Mouse (Mus musculus) lung, postnatal 0 days (tissue): ENCODE results near the gene Pcp4l1.

Experiments
- CTCF ChIP-seq: IDR thresholded peaks from 2 replicates; pipeline ENCODE4 v1.5.1; 2016; ENCODE audit warnings: antibody characterized with exemption, mild to moderate bottlenecking
- EP300 ChIP-seq: IDR thresholded peaks from 2 replicates; pipeline ENCODE4 v1.6.1; 2016; ENCODE audit warnings: antibody characterized with exemption, mild to moderate bottlenecking, control low read depth

- TF ChIP-seq CTCF (no peak), EP300 (no peak)
Measured at GRCm38 (mm10) chr1:171229750-171230149, 33.7 kb upstream of the Pcp4l1 start.
